Mouse (Mus musculus) megakaryocyte, embryonic 14.5 days (primary cell): ENCODE measurements at regions not wholly inside any gene's neighbourhood (a gene's known extent, or its start where the extent isn't known, plus 50 kb on each side); places are given as distances from the start of the nearest gene placed in this dataset.
A peak's percentile ranks its signal among the peaks of the same experiment; 100 is the strongest.

Source experiments
- H3K27me3 ChIP-seq: replicated peaks from 2 replicates; pipeline ENCODE3; 2012; ENCODE audit warnings: inconsistent platforms
- H3K36me3 ChIP-seq: replicated peaks from 2 replicates; pipeline ENCODE3; 2012; ENCODE audit warnings: low read length, inconsistent platforms, mixed read lengths
- H3K4me1 ChIP-seq: 2 replicates; pipeline ENCODE4 v1.6.1; 2012; ENCODE audit warnings: inconsistent platforms
- H3K4me3 ChIP-seq: replicated peaks from 2 replicates; pipeline ENCODE3; 2012; ENCODE audit warnings: moderate library complexity, mild to moderate bottlenecking, inconsistent platforms
- H3K9me3 ChIP-seq: 2 replicates; pipeline ENCODE4 v1.6.1; 2012; ENCODE audit warnings: inconsistent platforms
- FLI1 ChIP-seq: IDR thresholded peaks from 2 replicates; pipeline ENCODE4 v1.6.1; 2012; ENCODE audit warnings: low read length, inconsistent platforms, mixed read lengths
- GATA1 ChIP-seq: IDR thresholded peaks from 3 replicates; pipeline ENCODE4 v1.6.1; 2012; ENCODE audit warnings: mixed read lengths, low read length, inconsistent platforms, borderline replicate concordance

DNA sequence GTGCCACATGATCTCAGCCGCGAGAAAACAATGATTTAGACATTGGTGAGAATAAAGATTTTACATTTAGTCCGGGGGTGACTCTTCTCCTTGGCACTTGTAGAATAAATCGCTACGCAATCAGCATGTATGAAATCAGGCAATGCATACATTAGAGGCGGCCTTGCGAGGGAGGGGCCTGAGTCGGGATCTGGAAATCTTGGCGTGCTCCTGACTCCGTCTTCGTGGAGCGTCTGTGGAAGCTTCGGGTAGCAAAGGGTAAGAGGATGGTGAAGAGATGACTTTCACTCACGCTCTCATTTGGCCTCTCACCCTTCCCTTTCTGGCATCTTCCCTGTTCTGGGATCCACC lies 167.1 kb downstream of the Nkx6-1 start:
- Histone ChIP-seq H3K4me1 (no peaks in the 10 kb centered on the region), H3K36me3 (no peaks in the 10 kb centered on the region), H3K4me3 (no peak overlapping the region), H3K27me3 (no peaks in the 10 kb centered on the region), H3K9me3 (peaks cover 42% of the 10 kb centered on the region)
- no peak for TF ChIP-seq FLI1
- no peak for TF ChIP-seq GATA1

DNA sequence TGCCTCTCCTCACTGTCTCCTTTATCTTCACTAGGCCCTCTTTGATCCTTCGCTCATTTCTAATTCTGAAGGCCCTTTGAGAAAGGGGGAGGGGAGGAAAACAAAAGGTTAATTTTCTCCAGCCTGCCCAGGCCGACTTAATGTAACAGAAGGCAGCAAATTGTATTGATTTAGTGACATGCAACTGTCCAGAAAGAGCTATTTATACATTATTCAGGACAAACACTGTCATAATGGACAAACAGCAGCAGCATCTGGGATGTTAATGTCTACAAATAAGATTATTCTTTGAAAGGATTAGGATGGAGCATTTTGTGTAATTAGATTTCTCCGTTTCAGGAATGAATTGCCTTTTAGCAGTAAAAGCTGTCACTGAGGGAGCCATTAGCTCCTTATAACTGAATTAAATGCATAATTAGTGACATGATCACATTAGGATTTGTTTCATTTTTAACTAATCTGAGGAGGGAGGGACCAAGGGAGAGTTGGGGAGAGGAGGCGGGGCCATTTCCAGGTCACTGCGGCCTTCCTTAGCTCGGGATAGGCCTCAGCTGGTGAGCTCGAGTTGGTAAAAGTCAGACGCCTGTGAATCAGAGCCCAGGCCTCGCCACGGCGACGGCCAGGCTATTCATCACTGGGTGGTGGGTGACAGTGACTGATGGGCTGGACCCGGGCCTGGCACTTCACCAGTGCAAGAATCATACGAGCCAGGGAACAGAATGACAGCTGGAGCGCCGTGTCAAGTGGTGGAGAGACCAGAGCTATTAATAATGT lies 167.7 kb downstream of the Nkx6-1 start:
- Histone ChIP-seq H3K9me3 (peaks cover 47% of the 10 kb centered on the region), H3K36me3 (no peaks in the 10 kb centered on the region), H3K27me3 (no peaks in the 10 kb centered on the region), H3K4me1 (no peaks in the 10 kb centered on the region), H3K4me3 (no peak overlapping the region)
- TF ChIP-seq GATA1 (no peak), FLI1 (no peak)

DNA sequence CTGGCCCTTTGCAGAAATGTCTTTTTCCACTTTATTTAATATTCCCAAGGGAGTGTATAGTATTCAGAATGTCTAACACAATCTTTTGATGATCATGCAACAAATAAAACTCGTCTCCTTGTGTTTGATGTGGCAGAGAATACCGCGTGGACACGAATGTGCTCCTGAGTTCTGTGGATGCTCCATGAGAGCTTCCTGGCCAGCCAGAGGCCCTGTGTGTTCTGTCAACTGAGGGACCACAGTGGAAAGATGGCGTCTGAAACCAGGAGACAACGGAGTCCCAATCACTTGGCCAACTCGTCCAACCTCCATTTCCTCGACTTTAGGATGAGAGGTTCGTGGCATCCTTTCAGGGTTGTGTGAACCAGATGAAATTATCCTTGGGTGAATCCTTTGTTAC lies 168.6 kb downstream of the Nkx6-1 start:
- H3K9me3 ChIP-seq: peaks cover 53% of the 10 kb centered on the region
- no peaks in the 10 kb centered on the region for H3K36me3 ChIP-seq
- H3K27me3 ChIP-seq: no peaks in the 10 kb centered on the region
- H3K4me3 ChIP-seq: no peak overlapping the region
- no peaks in the 10 kb centered on the region for H3K4me1 ChIP-seq
- TF ChIP-seq GATA1 (no peak), FLI1 (no peak)

DNA sequence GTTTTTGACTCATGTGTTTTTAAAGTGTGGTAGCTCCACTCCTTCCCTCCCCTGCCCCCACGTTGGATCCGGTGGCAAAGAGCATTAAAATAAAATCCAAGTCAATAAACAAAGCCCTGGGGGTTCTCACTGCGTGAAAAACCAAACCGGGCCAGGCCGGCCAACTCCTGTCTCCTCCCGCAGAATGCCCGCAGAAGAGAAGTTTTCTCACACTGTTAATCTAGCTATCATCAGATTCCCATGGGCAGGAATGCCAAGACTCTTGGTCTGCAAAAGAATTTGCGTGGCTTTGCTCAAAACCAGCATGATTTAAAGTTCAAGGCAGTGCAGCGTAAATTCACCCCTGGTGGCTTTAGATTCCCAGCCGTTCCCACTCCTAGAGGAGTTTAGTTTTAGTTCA lies 219.0 kb downstream of the Nkx6-1 start:
- Histone ChIP-seq H3K4me1 (no peaks in the 10 kb centered on the region), H3K9me3 (peaks cover 11% of the 10 kb centered on the region; the same call in 1 of the 2 replicates), H3K27me3 (no peaks in the 10 kb centered on the region), H3K36me3 (no peaks in the 10 kb centered on the region), H3K4me3 (no peak overlapping the region)
- TF ChIP-seq GATA1: no peak
- no peak for TF ChIP-seq FLI1

DNA sequence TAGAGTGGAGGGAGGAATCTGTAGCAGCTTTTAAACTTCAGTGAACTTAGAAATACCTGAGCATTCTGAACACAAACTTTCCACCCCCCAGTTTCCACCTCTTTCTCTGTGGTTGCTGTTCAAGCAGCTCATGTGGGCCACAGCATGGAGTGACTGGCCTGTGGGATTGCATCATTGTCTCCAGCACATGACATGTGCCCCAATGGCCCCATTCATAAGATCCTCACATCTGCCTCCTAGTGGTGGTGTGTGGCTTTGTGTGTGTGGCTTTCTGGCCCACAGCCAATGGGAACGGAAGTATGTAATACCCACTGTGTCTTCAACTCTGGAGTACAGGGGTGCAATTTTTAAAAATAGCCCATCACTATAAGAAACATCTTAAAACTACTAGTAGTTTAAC lies 223.0 kb downstream of the Nkx6-1 start:
- no peak for TF ChIP-seq FLI1
- no peak for TF ChIP-seq GATA1
- no peaks in the 10 kb centered on the region for H3K4me1 ChIP-seq
- no peaks in the 10 kb centered on the region for H3K36me3 ChIP-seq
- no peaks in the 10 kb centered on the region for H3K27me3 ChIP-seq
- peaks cover 17% of the 10 kb centered on the region; the same call in 1 of the 2 replicates for H3K9me3 ChIP-seq
- no peak overlapping the region for H3K4me3 ChIP-seq

DNA sequence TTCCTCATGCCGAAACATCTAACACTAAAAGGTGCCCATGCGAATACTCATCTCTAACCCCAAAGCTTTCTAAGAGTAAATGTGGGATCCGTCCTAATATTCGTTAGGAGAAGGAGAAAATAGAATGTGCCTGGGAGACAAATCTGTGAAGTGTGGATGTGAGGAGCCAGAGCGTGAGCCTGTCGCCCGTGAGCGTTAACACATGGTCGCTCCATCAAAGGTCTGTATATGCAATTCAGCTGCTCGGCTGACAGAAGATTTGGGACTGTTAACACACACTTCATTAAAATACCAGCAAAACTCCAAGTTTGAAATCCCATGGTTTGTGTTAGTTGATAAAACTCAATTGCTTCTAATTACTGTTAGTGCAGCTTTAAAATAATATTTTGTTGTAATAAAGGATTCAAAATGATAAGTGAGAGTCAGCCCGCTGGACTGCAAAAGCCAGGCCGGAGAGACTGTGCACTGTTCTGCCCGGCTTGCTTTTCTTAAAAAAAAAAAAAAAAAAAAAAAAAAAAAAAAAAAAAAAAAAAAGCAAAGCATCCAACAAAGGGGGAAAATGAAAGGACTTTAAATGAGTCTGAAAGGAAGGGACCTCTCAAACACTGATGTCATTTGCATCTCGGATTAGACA lies 227.0 kb downstream of the Nkx6-1 start:
- Histone ChIP-seq H3K4me3 (no peak overlapping the region), H3K9me3 (peaks cover 28% of the 10 kb centered on the region), H3K27me3 (no peaks in the 10 kb centered on the region), H3K36me3 (no peaks in the 10 kb centered on the region), H3K4me1 (no peaks in the 10 kb centered on the region)
- no peak for TF ChIP-seq GATA1
- TF ChIP-seq FLI1: no peak

DNA sequence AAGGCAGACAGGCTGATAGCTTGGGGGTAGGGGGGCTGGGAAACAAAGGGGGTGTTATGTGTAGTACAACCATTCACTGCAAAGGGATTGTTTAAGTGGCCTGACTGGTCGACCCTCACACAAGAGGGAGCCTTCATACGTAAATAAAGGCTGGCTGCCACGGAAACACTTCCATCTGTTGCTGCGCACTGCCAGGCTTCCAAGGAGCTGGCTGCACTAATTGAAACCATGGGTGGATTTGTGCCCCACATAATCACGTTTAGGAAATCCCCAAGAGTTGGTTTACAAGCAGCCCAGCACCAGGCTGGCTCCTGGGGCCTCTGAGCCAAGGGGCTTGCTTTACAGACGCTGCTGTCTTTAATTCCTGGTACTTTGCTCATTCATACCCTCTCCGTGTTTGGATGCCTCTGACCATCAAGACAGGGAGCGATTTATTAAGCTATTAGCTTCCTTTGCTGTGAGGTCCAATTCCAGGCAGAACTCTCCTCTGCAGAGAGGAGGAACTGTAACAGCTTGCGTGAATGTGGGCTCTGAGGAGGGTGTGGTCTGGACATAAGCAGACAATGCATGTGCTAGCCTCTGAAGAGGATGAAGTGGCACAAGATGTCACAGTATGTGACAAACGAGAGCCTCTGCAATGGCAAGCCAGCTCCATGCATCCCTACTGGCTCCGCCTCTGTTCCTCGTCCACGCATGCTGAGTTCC lies 238.6 kb downstream of the Nkx6-1 start:
- no peaks in the 10 kb centered on the region for H3K27me3 ChIP-seq

DNA sequence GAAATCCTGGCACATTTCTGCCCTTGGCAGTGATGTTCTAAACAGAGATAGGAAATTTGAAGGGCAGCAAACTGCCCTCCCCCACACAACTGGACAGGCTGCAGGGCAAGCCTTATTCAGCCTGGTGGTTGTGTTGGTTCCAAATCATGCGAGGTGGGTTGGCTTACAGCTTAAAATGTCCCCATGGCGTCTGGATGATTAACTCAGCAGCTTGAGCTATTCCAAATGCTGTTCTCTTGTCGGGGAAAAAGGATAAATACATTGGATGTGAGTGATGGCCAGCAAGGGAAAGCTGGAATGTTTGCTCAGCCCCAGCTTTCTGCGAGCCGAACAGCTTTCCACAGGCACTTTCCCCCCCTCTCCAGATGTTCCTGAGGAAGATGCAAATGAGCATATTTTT lies 280.5 kb downstream of the Nkx6-1 start:
- no peaks in the 10 kb centered on the region for H3K27me3 ChIP-seq
- TF ChIP-seq GATA1 (no peak), FLI1 (no peak)
- peaks cover 17% of the 10 kb centered on the region; the same call in 1 of the 2 replicates for H3K9me3 ChIP-seq
- no peaks in the 10 kb centered on the region for H3K36me3 ChIP-seq
- H3K4me3 ChIP-seq: no peak overlapping the region
- no peaks in the 10 kb centered on the region for H3K4me1 ChIP-seq

More for the DNA sequence above, 238.6 kb downstream of the Nkx6-1 start:
- H3K4me1 ChIP-seq: no peaks in the 10 kb centered on the region
- no peaks in the 10 kb centered on the region for H3K36me3 ChIP-seq
- H3K4me3 ChIP-seq: peak overlapping the region; percentile 53
- TF ChIP-seq GATA1 (no peak), FLI1 (no peak)
- peaks cover 45% of the 10 kb centered on the region for H3K9me3 ChIP-seq

DNA sequence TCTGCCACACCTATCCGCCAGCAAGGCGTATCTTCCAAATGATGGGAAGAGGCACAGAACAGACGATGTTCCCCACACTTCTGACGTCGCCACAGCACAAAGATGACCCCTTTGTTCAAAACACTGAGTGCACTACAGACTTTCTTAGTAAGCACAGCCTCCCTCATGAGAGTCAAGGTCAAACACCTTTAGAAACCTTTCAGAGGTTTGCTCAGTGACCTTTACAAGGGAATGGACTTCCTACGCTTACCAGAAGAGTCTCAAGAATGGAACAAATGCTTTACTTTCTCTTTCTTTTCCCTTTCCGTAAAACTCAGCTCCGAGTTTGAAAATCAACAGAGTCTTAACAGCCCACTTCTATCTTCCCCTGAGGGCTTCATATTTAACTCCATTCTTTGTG lies 283.4 kb downstream of the Nkx6-1 start:
- no peaks in the 10 kb centered on the region for H3K4me1 ChIP-seq
- peaks cover 20% of the 10 kb centered on the region for H3K9me3 ChIP-seq
- no peaks in the 10 kb centered on the region for H3K36me3 ChIP-seq
- no peak overlapping the region for H3K4me3 ChIP-seq
- no peaks in the 10 kb centered on the region for H3K27me3 ChIP-seq
- no peak for TF ChIP-seq GATA1
- no peak for TF ChIP-seq FLI1

DNA sequence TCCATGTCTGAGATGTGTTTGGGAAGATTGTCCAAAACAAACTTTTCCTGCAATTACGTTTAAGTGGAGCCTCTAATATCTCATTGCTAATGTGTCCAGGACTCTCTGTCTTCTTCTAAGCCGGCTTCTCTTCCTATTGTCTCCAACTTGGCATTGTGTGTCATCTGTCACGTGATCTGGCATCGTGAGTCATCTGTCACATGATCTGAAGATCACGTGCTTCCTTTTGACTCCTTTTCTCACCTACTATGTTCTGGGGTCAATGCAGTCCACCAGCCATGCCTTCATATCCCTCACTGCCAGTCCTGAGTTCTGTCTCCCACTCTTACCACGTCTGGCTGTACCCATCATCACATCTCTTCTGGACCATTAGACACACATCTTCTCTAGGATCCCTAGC lies 288.1 kb downstream of the Nkx6-1 start:
- Histone ChIP-seq H3K4me3 (peak overlapping the region; percentile 11), H3K4me1 (no peaks in the 10 kb centered on the region), H3K27me3 (no peaks in the 10 kb centered on the region), H3K36me3 (no peaks in the 10 kb centered on the region), H3K9me3 (peaks cover 8% of the 10 kb centered on the region)
- no peak for TF ChIP-seq FLI1
- no peak for TF ChIP-seq GATA1
